Mouse (Mus musculus): Measurements from ENCODE around the gene Slpi.

DNA sequence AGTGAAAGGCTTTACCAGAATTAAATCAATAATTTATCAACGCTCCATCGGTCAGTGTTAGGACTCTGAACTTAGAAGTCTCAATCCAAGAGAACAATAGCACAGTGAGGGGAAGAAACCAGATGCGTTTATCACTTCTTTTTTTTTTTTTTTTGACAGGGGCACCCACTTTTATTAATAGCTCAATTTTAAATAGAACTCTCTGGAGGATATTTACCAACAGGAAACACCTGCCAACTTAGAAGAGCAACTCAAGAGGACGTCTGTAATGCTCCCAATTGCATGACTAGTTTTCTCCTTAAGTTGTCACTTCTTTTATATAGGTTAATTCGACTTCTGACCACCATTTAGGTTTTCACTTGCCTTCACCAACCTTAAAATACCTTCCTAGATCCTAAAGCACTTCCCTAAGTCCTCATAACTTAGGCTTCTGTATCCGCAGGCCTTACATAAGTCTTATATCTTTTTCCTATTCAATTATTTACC is 20.2 kb downstream of the Slpi start:
- TF ChIP-seq POLR2A (IDR thresholded peaks at IDR 0.05; ENCODE audit: borderline replicate concordance, low read depth, low read length) (no peak), CTCF (IDR thresholded peaks at IDR 0.05; ENCODE audit: low read depth, low read length) (no peak)
